Mouse (Mus musculus): Measurements from ENCODE around the gene 4930523C07Rik.

GRCm38 (mm10) chr1:160045056-160045715, 1.0 kb downstream of the 4930523C07Rik start:
- TF ChIP-seq CTCF (IDR thresholded peaks at IDR 0.05; ENCODE audit: low read depth) (no peak), EP300 (IDR thresholded peaks at IDR 0.05; ENCODE audit: low read depth) (0 out of 2 replicates have a peak, but pooled peaks have one; percentile 7)
